Mouse (Mus musculus) liver, embryonic 14.5 days (tissue): ENCODE data around the gene Marcks. TPM values are rescaled to one million over a fixed set of nuclear protein-coding genes. Genes with fewer than 3 reads are reported as not detected.

ENCODE experiments used
- ATAC-seq: fragments of 200-750 bp; cut with Nextera tagmentation; 2 replicates; pipeline ENCODE4 v1.8.0; 2017; ENCODE audit warnings: moderate number of reproducible peaks, mild to moderate bottlenecking, moderate library complexity; ENCODE audit not compliant: insufficient read depth
- DNase-seq, 3 experiments: peaks; one replicate each; pipeline ENCODE4 v3.0.0-alpha.2; 2012 to 2013; ENCODE audit warnings: low read depth in 3 of 3, low spot score in 3 of 3
- H3K27ac ChIP-seq: fragments of 300-500 bp; sonication (generic); 2 replicates; pipeline ENCODE4 v1.5.1; 2014; ENCODE audit warnings: moderate library complexity, mild to moderate bottlenecking, control low read depth, inconsistent platforms
- H3K27me3 ChIP-seq: fragments of 300-500 bp; sonication (generic); 2 replicates; pipeline ENCODE4 v1.6.1; 2014; ENCODE audit warnings: mild to moderate bottlenecking, low read length, moderate library complexity; ENCODE audit not compliant: control insufficient read depth, insufficient read depth
- H3K36me3 ChIP-seq: fragments of 300-500 bp; sonication (generic); replicated peaks from 2 replicates; pipeline ENCODE4 v1.6.1; 2014; ENCODE audit warnings: low read depth; ENCODE audit not compliant: control insufficient read depth, insufficient read depth
- H3K4me1 ChIP-seq, 2 experiments: fragments of 200-500 bp in 1 of 2; fragments of 300-500 bp in 1 of 2; sonication (generic) in 1 of 2; replicated peaks; 2 replicates each; pipeline ENCODE4 v1.6.1; 2012 to 2014; ENCODE audit warnings: antibody characterized with exemption in 1 of 2, inconsistent platforms in 1 of 2, low read length in 1 of 2; ENCODE audit not compliant: control insufficient read depth in 2 of 2, insufficient read depth in 2 of 2
- H3K4me2 ChIP-seq: fragments of 300-500 bp; sonication (generic); 2 replicates; pipeline ENCODE4 v1.6.1; 2014; ENCODE audit warnings: low read depth, mild to moderate bottlenecking, control low read depth, moderate library complexity
- H3K4me3 ChIP-seq, 2 experiments: fragments of 200-500 bp in 1 of 2; fragments of 300-500 bp in 1 of 2; sonication (generic) in 1 of 2; 2 replicates each; pipeline ENCODE4 v1.5.1; 2012 to 2014; ENCODE audit warnings: low read depth in 2 of 2, low read length in 2 of 2, mild to moderate bottlenecking in 2 of 2, control low read depth in 1 of 2, inconsistent platforms in 1 of 2, moderate library complexity in 1 of 2; ENCODE audit not compliant: insufficient read depth in 1 of 2
- H3K9ac ChIP-seq: fragments of 300-500 bp; sonication (generic); replicated peaks from 2 replicates; pipeline ENCODE4 v1.6.1; 2014; ENCODE audit warnings: mild to moderate bottlenecking, control low read depth, moderate library complexity
- H3K9me3 ChIP-seq: fragments of 300-500 bp; sonication (generic); 2 replicates; pipeline ENCODE4 v1.6.1; 2016; ENCODE audit warnings: low read length, mixed read lengths; ENCODE audit not compliant: control insufficient read depth
- CTCF ChIP-seq: IDR thresholded peaks from 2 replicates; pipeline ENCODE4 v1.5.1; 2016; ENCODE audit warnings: antibody characterized with exemption, low read depth, control low read depth
- EP300 ChIP-seq: IDR thresholded peaks from 2 replicates; pipeline ENCODE4 v1.6.1; 2016; ENCODE audit warnings: antibody characterized with exemption, low read depth
- WGBS: fragments of 180-500 bp; shearing (Covaris S2); extraction: QIAGEN DNeasy Blood & Tissue Kit; methylation state at CpG from one replicate; pipeline ENCODE4 v1.1.7; 2014; ENCODE audit not compliant: insufficient replicate concordance; 5-methylcytosine and 5-hydroxymethylcytosine counted together
- polyA plus RNA-seq, 2 experiments: library from polyadenylated mRNA; depleted of rRNA in 1 of 2; stranded (reverse) in 1 of 2; unstranded in 1 of 2; fragments of >200 nt; fragmentation: Nextera tagmentation in 1 of 2; extraction: Ambion mirVana in 1 of 2; gene quantifications; 2 replicates each; pipeline versions ENCODE4 v1.2.1 to v1.2.3; 2012 to 2014

The Marcks gene
- polyA plus RNA-seq, 2 experiments = 16.3 to 22.3 TPM

DNA sequence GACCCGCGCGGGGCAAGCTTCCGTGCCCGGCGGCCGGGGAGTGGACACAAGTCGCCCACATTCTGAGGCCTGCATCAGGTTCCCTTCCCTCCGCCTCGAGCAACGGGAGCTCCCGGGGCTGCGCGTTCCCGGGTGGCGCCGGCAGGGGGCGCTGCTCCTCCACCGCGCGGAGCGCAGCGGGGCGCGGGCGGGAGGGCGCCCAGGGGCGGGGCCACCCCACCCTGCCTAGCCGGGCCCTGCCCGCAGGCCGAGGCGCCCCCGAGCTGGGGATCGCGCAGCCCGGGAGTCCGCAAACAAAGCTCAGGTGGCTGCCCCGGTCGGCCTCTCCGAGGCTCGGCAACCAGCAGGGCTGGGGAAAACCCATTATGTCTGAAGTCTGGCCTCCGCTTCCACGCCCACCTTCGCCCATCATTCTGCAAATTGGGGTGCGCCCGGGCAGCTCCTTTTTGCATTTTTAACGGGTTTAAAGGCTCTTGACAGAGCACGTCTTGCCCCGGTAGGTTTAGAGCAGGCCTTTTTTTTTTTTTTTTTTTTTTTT is 1.7 kb downstream of the Marcks start:
- under 1% methylated on average over 49 of the region's 49 CpGs for WGBS
- Histone ChIP-seq H3K4me2 (peak overlapping the region; percentile 73), H3K27ac (no peak overlapping the region), H3K4me1 (peaks cover 0 to 4% of the 10 kb centered on the region in 2 experiments; a peak in 1 of 4 replicates), H3K9me3 (no peaks in the 10 kb centered on the region), H3K4me3 (peak overlapping the region; percentile 63 to 68), H3K9ac (peak overlapping the region; percentile 46), H3K27me3 (peaks cover 57% of the 10 kb centered on the region), H3K36me3 (no peaks in the 10 kb centered on the region)
- ATAC-seq (peak; percentile 74), DNase-seq (peak; percentile 37 to 58 (median 58))
- TF ChIP-seq EP300 (no peak), CTCF (peak; percentile 74)

DNA sequence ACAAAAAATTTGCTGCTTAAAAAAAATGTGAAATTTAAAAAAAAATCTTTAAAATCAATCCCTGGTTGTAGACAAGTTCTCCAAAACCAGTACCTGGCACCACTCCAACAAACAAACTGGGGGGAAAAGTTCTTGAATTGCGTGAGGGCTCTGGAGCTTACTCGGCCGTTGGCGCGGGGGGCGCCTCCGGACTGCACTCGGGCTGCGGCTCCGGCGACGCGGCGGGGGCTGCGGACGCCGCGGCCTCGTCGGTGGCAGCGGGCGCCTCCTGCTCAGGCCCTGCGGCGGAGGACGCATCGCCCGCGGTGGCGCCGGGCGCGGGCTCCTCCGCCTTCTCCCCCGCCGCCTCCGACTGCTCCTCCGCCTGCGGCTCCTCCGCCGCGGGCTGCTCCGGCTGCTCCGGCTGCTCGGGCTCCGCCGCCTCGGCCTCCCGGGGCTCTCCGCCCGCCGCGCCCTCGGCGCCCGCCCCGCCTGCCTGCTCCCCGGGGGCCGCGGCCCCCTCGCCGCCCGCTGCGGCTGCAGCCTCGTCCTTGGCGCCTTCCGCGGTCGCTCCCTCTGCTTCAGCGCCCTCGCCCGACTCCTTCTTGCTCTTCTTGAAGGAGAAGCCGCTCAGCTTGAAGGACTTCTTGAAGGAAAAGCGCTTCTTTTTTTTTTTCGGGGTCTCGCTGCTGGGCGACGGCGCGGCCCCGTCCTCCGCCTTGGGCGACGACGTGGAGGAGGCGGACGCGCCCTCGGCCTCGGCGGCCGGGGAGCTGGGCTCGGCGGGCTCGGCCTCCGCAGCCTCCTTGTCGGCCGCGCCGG is 2.6 kb downstream of the Marcks start:
- H3K4me3 ChIP-seq = peak overlapping the region; percentile 63 to 68
- ATAC-seq (peak; percentile 27; the same call in 1 of the 2 replicates), DNase-seq (no peak)
- H3K36me3 ChIP-seq = no peaks in the 10 kb centered on the region
- under 1% methylated on average over 79 of the region's 99 CpGs for WGBS
- H3K27me3 ChIP-seq = peaks cover 51% of the 10 kb centered on the region
- no peaks in the 10 kb centered on the region for H3K9me3 ChIP-seq
- no peak overlapping the region for H3K27ac ChIP-seq
- peak overlapping the region; percentile 43 for H3K9ac ChIP-seq
- H3K4me1 ChIP-seq = peaks cover 0 to 4% of the 10 kb centered on the region in 2 experiments; a peak in 1 of 4 replicates
- H3K4me2 ChIP-seq = peak overlapping the region; percentile 73
- no peak for TF ChIP-seq EP300
- TF ChIP-seq CTCF = no peak

DNA sequence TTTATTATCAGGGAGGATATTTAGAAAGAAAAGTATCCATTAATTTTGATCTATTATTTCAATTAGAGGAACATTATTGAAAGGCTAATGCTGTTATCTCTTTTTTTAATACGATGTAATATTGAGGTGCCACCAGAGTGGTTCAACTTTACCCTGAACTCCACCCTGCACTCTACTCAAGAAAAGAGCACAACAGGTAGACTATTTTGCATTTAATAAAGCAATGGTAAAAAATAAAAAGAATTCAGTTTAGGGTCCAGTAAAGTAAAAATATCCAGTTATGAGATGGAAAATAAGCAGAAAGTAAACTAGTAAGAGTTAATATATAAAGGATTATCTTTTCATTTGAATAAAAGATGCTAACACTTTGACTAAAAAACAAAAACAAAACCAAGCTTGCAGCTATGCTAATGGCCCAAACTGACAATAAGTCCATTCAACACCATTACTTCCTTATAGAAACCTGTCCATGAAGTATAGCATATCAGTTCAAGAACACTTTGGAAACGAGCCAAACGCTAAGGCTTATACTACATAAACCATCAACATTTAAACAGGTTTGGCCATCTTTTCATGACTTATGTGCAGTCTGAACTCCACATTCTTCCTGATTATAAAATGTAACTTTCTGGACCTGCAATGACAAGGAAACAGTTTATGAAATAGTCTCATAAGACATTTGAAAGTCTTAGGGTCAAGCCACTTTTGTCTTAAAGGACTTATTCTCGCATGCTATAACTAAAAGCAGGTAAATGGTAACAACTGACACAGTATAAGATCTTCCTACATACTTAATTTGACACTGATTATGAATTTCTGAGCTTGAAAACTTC is 4.6 kb downstream of the Marcks start:
- no peak for ATAC-seq
- no peak for DNase-seq
- H3K4me1 ChIP-seq = peaks cover 0 to under 1% of the 10 kb centered on the region in 2 experiments; a peak in 1 of 4 replicates
- H3K4me2 ChIP-seq = no peak overlapping the region; the same call in 1 of the 2 replicates
- no peaks in the 10 kb centered on the region for H3K36me3 ChIP-seq
- H3K27ac ChIP-seq = no peak overlapping the region
- peaks cover 30% of the 10 kb centered on the region for H3K27me3 ChIP-seq
- TF ChIP-seq CTCF = no peak
- no peak for TF ChIP-seq EP300
- no peak overlapping the region for H3K9ac ChIP-seq
- 72% methylated on average over 4 of the region's 4 CpGs for WGBS
- no peaks in the 10 kb centered on the region for H3K9me3 ChIP-seq
- no peak overlapping the region for H3K4me3 ChIP-seq

DNA sequence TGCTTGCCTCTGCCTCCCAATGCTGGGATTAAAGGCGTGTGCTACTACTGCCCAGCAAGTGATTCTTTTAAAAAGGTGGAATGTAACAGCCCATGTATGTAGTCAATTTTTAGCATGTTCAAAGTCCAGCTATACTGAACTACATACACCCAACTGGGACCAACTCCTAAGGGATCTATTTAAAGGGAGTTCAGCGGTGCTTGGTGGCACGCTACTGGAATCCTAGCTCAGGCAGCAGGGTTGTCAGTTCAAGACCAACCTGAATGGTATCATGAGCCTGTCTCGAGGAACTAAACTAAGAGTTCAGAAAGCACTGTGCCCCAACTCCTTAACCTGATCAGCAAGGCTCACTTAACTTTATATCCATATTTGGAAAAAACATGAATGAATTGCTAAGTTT is 6.0 kb downstream of the Marcks start:
- no peaks in the 10 kb centered on the region for H3K4me1 ChIP-seq
- H3K4me2 ChIP-seq = no peak overlapping the region
- no peak overlapping the region for H3K27ac ChIP-seq
- WGBS = 65% methylated on average over 4 of the region's 4 CpGs
- peaks cover 16% of the 10 kb centered on the region for H3K27me3 ChIP-seq
- H3K4me3 ChIP-seq = no peak overlapping the region
- TF ChIP-seq CTCF (no peak), EP300 (no peak)
- ATAC-seq = no peak
- H3K9ac ChIP-seq = no peak overlapping the region
- H3K9me3 ChIP-seq = no peaks in the 10 kb centered on the region
- DNase-seq = no peak
- no peaks in the 10 kb centered on the region for H3K36me3 ChIP-seq

DNA sequence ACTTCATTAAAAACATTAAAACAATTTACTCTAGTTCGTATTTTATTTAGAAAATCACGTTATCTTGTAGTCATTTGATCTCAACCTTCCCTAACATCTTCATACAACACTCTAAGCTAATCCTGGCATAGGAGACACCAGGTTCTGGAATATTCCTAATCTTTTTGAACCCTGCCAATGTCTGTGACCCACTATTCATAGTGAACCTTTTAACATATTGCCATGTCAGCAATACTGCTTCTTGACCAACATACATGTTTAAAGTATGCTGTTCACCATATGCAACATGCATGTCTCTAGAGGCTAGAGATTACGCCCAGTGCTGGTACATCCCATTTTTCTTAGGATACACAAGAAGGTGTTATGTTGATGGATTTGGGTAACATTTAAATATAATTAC is 9.1 kb downstream of the Marcks start:
- no peak for ATAC-seq
- H3K9ac ChIP-seq = no peak overlapping the region
- no peak for DNase-seq
- H3K4me2 ChIP-seq = no peak overlapping the region
- H3K36me3 ChIP-seq = no peaks in the 10 kb centered on the region
- no peak overlapping the region for H3K4me3 ChIP-seq
- no peaks in the 10 kb centered on the region for H3K27me3 ChIP-seq
- WGBS = 55% methylated on average over 3 of the region's 3 CpGs
- no peaks in the 10 kb centered on the region for H3K4me1 ChIP-seq
- H3K27ac ChIP-seq = no peak overlapping the region
- TF ChIP-seq EP300 = no peak
- no peak for TF ChIP-seq CTCF
- H3K9me3 ChIP-seq = no peaks in the 10 kb centered on the region
